Mouse (Mus musculus): ENCODE results near the gene Gm2000.
"Not testable (repeated sequence)": the region's sequence is repeated elsewhere in the genome, so short reads cannot be mapped to it uniquely, and the experiment has no call there.

Gm2000 gene

GRCm38 (mm10) chr1:156365740-156366139, at the start of gene Gm2000:
Gene Gm2000, plus strand, starts transcription at chr1:156366040.
- no peak for DNase-seq (ENCODE audit: low read depth, low spot score)

DNA sequence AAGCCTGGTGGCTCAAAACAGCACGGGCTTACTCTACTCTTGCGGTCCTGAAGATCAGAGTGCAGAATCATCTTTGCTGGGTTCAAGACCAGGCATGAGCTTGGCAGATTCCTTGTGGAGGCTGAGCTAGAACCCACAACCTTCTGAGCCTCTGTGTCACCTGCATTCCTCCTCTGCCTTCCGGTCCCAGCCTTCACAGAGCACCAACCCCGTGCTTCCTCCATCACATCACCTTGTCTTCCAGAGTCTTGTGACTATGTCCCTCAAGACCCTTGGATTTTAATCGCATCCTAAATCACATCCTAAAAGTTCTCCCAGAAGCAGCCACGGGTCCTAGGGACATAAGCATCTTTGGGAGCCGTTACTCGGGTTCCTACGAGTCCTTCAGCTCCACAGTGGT, 42.7 kb upstream of the Gm2000 start:
- no peak for DNase-seq (ENCODE audit: low read depth, low spot score)

GRCm38 (mm10) chr1:156340847-156341246, 25.0 kb upstream of the Gm2000 start:
- DNase-seq (ENCODE audit: low read depth, low spot score): no peak

DNA sequence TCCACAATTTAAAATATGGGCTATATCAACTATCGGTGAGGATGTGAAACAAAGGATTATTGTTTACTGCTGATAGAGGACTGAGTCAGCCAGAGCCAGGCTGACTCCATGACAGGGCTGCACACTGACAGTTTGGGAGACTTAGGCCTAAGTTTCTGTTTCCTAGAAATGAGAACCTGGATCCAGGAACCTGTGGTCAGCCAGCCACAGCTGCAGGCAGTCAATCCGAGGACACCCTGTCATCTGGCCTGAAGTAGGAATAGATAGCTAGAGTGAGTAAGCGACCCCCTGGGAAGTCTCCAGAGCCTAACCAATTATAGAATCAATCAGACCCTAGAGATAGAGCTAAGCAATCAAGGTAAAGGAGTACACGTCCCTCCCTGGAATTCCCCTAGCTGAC, 21.4 kb upstream of the Gm2000 start:
- DNase-seq (ENCODE audit: low read depth, low spot score): no peak

DNA sequence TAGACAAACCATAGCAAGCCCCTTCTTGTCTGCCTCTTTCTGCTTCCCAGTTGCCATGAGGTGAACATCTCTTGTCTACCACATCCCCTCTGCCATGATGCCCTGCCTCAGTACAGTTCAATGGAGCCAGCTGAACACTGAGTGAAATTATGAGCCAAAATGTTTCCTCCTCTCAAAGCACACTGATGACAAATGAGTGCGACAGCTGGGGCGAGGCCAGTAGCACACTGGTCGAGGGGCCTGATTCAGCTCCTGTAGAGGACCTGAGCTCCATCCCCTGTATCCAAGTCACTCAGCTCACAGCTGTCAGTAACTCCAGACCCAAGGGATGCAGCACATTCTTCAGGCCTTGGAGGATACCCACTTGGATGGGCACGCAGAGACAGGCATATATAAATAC, 20.2 kb upstream of the Gm2000 start:
- DNase-seq (ENCODE audit: low read depth, low spot score): no peak

- no peak for DNase-seq (ENCODE audit: low read depth, low spot score)
Observed at GRCm38 (mm10) chr1:156349031-156349430, 16.8 kb upstream of the Gm2000 start.

GRCm38 (mm10) chr1:156350441-156350840, 15.4 kb upstream of the Gm2000 start:
- DNase-seq (ENCODE audit: low read depth, low spot score): no peak

DNA sequence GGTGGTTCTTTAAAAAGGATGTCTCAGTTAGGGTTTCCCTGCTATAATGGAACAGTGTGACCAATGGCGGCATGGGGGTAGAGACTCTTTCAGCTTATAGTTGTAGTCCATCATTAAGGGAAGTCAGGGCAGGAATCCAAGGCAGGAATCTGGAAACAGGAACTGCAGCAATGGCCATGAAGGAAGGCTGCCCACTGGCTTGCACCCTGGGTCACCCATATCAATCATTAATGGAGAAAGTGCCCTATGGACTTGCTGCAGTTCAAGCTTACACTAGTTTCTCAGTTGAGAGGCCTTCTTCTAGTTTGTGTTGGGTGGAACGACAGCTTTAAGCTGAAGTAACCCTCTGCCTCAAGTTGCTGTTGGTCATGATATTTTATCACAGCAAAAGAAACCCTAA, 13.4 kb upstream of the Gm2000 start:
- no peak for DNase-seq (ENCODE audit: low read depth, low spot score)

- peak; percentile 54 for DNase-seq (ENCODE audit: low read depth, low spot score)
Observed at GRCm38 (mm10) chr1:156381217-156381616, 15.4 kb downstream of the Gm2000 start.

DNA sequence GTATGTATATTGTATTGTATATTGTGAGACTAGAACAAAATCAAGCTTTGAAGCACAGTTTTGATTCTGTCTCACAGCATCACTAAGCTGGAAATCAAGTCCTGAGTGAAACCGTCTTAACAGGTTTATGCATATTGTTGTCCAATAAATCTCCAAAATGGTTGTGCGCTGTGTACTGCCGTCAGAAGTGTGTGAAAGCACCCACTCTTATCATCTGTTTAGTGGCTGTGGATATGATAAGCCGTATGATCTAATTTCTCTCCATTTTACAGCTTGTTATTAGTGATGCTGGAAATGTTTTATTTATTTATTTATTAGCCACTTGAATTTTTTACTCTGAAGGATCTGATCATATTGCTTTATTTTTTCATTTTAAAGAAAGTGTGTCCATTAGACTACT, 20.4 kb downstream of the Gm2000 start:
- no peak for DNase-seq (ENCODE audit: low read depth, low spot score)

GRCm38 (mm10) chr1:156386880-156387279, 21.0 kb downstream of the Gm2000 start:
- no peak for DNase-seq (ENCODE audit: low read depth, low spot score)

- DNase-seq (ENCODE audit: low read depth, low spot score): no peak
Observed at GRCm38 (mm10) chr1:156393148-156393547, 27.3 kb downstream of the Gm2000 start.

- not testable (repeated sequence) for DNase-seq (ENCODE audit: low read depth, low spot score)
Observed at GRCm38 (mm10) chr1:156400159-156400558, 34.3 kb downstream of the Gm2000 start.

DNA sequence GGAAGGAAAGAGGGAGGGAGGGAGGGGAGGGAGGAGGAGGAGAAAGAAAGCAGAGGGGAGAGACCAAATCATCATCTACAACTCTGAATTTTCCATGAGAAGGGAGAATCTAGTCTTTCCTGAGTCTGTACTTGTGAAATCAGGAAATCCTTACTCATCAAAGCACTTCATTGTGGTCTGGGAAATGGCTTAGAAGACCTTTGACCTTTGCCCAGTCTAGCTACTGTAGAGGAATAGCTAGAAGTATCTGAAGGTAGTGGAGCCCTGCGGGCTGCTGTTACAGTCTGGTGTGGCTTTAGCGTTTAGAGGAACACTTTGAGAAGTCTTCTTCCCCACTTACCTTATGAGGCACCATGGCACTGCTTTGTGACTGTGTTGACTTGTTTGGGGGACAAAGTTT, 36.7 kb downstream of the Gm2000 start:
- DNase-seq (ENCODE audit: low read depth, low spot score): no peak

DNA sequence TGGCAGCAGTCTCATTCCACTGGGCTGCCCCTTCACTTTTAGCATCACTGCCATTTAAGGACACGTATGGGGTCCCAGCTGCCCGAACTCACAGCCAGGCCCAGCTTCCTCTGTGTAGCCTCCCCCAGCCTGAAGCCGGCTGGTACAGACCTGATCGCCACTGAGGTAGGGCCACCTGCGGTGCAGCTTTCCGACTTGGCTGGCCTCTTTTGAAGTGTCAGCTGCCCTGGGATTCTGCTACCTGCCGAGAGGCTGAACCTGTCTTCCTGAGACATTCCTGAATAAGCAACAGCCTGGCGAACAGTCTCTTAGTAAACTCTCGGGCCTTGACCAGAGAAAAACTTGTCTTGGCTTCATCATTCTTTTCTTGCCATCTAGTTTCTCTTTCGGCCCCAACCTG, 37.4 kb downstream of the Gm2000 start:
- peak; percentile 56 for DNase-seq (ENCODE audit: low read depth, low spot score)

DNA sequence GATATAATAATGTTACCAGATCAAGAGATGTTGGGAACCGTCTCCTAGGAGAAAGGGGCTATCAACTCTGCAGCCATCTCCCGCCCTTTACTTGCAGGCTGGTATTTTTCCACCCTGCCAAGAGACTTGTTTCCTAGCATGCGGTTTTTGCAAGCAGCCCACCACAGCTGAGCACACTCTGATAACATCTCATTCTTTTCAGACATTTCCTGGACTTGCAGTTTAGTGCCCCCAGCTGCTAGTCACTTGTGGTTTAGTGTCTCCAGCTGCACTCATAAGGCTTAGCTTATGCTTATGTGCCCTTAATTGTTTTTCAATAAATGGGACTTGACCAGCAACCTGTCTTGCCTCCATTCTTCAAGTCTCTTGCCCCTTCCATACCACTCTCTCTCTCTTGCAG, 42.2 kb downstream of the Gm2000 start:
- DNase-seq (ENCODE audit: low read depth, low spot score): no peak

- DNase-seq (ENCODE audit: low read depth, low spot score): no peak
Observed at GRCm38 (mm10) chr1:156408521-156408920, 42.7 kb downstream of the Gm2000 start.
